Mouse (Mus musculus): ENCODE measurements around the gene Dlx2. TPM values are rescaled to one million over a fixed set of nuclear protein-coding genes. Genes with fewer than 3 reads are reported as not detected.

Gene Dlx2
- polyA plus RNA-seq, 1 experiment from 2014 or later: 6.2 TPM

GRCm38 (mm10) chr2:71522871-71523270 is 23.7 kb downstream of the Dlx2 start:
- peaks cover 99% of the 10 kb centered on the region for H3K27me3 ChIP-seq (ENCODE audit: low read depth, poor library complexity, severe bottlenecking)
- 67% methylated on average over 4 of the region's 4 CpGs for WGBS
- no peak overlapping the region for H3K4me3 ChIP-seq
- DNase-seq (ENCODE audit: low spot score): no peak
- no peaks in the 10 kb centered on the region for H3K36me3 ChIP-seq
- H3K4me1 ChIP-seq: peaks cover 8% of the 10 kb centered on the region
- H3K9me3 ChIP-seq (replicated peaks): no peaks in the 10 kb centered on the region
- no peak overlapping the region for H3K27ac ChIP-seq (replicated peaks)

DNA sequence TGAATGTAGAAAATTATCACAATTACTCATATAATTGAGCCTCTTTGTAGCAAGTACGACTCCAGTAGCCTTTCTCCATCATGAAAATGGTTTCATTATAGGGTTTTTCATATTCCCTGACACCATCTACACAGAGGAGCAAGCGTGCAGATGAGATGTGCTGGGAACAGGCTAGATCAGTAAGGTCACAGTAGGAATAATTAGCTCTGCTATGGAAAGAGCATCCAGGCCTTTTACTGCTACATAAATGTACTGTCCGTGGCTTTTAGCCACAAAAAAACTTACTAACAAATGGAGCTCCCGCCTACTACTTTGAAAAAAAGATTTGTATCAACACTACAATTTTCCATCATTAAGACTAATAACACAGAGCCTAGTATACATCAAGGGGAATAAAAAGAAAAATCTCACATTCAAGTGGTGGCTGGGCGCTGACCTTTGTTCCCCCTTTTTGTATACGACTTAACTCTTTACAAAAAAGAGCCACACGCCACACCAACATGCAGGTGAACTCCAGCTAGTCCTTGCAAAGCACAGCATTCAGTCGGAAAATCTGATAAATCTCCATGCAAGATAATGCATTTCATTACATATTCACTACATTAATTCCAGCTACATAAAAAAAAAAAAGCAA is 29.0 kb downstream of the Dlx2 start:
- no peak for DNase-seq (ENCODE audit: low spot score)
- no peak overlapping the region for H3K4me3 ChIP-seq
- H3K9me3 ChIP-seq (replicated peaks): no peaks in the 10 kb centered on the region
- peaks cover 74% of the 10 kb centered on the region for H3K27me3 ChIP-seq (ENCODE audit: low read depth, poor library complexity, severe bottlenecking)
- peaks cover 38% of the 10 kb centered on the region for H3K4me1 ChIP-seq
- no peaks in the 10 kb centered on the region for H3K36me3 ChIP-seq
- 42% methylated on average over 8 of the region's 8 CpGs for WGBS
- H3K27ac ChIP-seq (replicated peaks): no peak overlapping the region

GRCm38 (mm10) chr2:71516995-71517394 is 29.6 kb downstream of the Dlx2 start:
- Histone ChIP-seq H3K27ac (replicated peaks) (no peak overlapping the region), H3K4me3 (no peak overlapping the region), H3K9me3 (replicated peaks) (no peaks in the 10 kb centered on the region), H3K4me1 (peaks cover 38% of the 10 kb centered on the region), H3K36me3 (no peaks in the 10 kb centered on the region), H3K27me3 (ENCODE audit: low read depth, poor library complexity, severe bottlenecking) (peaks cover 74% of the 10 kb centered on the region)
- WGBS: 38% methylated on average over 4 of the region's 4 CpGs
- DNase-seq (ENCODE audit: low spot score): no peak

- H3K4me1 ChIP-seq: peaks cover 31% of the 10 kb centered on the region
- H3K9me3 ChIP-seq (replicated peaks): no peaks in the 10 kb centered on the region
- no peaks in the 10 kb centered on the region for H3K36me3 ChIP-seq
- 88% methylated on average over 9 of the region's 9 CpGs for whole genome bisulfite sequencing
- H3K27me3 ChIP-seq (ENCODE audit: low read depth, poor library complexity, severe bottlenecking): peaks cover 28% of the 10 kb centered on the region
- no peak overlapping the region for H3K27ac ChIP-seq (replicated peaks)
- DNase-seq (ENCODE audit: low spot score): no peak
- H3K4me3 ChIP-seq: no peak overlapping the region
These were observed 34.2 kb downstream of the Dlx2 start for GRCm38 (mm10) chr2:71512326-71512725.

DNA sequence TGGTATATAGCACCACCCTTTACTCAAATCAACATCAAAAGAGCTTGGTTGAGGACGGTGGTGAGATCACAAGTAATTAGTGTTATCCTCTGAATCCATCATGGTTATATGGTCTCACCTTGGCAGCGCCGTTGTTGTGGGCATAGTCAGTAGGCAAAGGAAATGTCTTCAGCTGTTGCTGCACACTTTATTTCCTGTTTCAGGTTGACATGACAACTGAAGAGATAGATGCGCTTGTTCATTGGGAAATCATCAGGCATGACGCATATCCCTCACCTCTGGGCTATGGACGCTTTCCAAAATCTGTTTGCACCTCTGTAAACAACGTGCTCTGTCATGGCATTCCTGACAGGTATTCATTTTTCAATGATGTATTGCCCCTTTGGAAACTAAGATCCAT is 35.3 kb downstream of the Dlx2 start:
- 94% methylated on average over 7 of the region's 7 CpGs for WGBS
- Histone ChIP-seq H3K36me3 (no peaks in the 10 kb centered on the region), H3K27ac (replicated peaks) (no peak overlapping the region), H3K4me3 (no peak overlapping the region), H3K9me3 (replicated peaks) (no peaks in the 10 kb centered on the region), H3K4me1 (peaks cover 20% of the 10 kb centered on the region), H3K27me3 (ENCODE audit: low read depth, poor library complexity, severe bottlenecking) (peaks cover 26% of the 10 kb centered on the region)
- no peak for DNase-seq (ENCODE audit: low spot score)

DNA sequence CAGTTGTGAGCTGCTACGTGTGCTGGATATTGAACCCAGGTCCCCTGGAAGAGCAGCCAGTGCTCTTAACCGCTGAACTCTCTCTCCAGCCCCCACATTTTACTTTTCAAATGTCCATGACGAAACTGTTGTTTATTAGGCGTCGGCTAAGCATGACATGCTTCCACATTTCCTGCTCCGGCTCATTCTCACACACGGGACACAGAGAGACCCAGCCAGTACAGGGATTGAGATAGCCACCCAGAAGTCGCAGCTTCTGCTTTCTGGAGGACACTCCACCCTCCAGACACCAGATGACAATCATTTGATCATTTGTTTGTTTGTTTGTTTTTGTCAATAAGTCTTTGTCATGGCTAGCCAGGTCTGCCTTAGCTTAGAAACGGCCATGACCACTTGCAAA is 41.7 kb downstream of the Dlx2 start:
- 84% methylated on average over 9 of the region's 9 CpGs for WGBS
- Histone ChIP-seq H3K36me3 (no peaks in the 10 kb centered on the region), H3K9me3 (replicated peaks) (no peaks in the 10 kb centered on the region), H3K4me1 (peaks cover 6% of the 10 kb centered on the region), H3K27me3 (ENCODE audit: low read depth, poor library complexity, severe bottlenecking) (no peaks in the 10 kb centered on the region), H3K4me3 (no peak overlapping the region), H3K27ac (replicated peaks) (no peak overlapping the region)
- no peak for DNase-seq (ENCODE audit: low spot score)

- no peak for DNase-seq (ENCODE audit: low spot score)
- Histone ChIP-seq H3K27ac (replicated peaks) (no peak overlapping the region), H3K4me1 (peaks cover 8% of the 10 kb centered on the region), H3K27me3 (ENCODE audit: low read depth, poor library complexity, severe bottlenecking) (no peaks in the 10 kb centered on the region), H3K36me3 (no peaks in the 10 kb centered on the region), H3K9me3 (replicated peaks) (no peaks in the 10 kb centered on the region), H3K4me3 (no peak overlapping the region)
- WGBS: 83% methylated on average over 16 of the region's 16 CpGs
These were observed 47.0 kb downstream of the Dlx2 start for GRCm38 (mm10) chr2:71499276-71500230.

GRCm38 (mm10) chr2:71497175-71497574 is 49.4 kb downstream of the Dlx2 start:
- no peak for DNase-seq (ENCODE audit: low spot score)
- no peaks in the 10 kb centered on the region for H3K27me3 ChIP-seq (ENCODE audit: low read depth, poor library complexity, severe bottlenecking)
- no peaks in the 10 kb centered on the region for H3K36me3 ChIP-seq
- peaks cover 10% of the 10 kb centered on the region for H3K4me1 ChIP-seq
- no peaks in the 10 kb centered on the region for H3K9me3 ChIP-seq (replicated peaks)
- WGBS: 79% methylated on average over 5 of the region's 5 CpGs
- H3K4me3 ChIP-seq: no peak overlapping the region
- H3K27ac ChIP-seq (replicated peaks): no peak overlapping the region

- H3K36me3 ChIP-seq: no peaks in the 10 kb centered on the region
- no peak for DNase-seq (ENCODE audit: low spot score)
- H3K27ac ChIP-seq (replicated peaks): no peak overlapping the region
- peaks cover 10% of the 10 kb centered on the region for H3K4me1 ChIP-seq
- no peaks in the 10 kb centered on the region for H3K27me3 ChIP-seq (ENCODE audit: low read depth, poor library complexity, severe bottlenecking)
- no peak overlapping the region for H3K4me3 ChIP-seq
- 25% methylated on average over 4 of the region's 4 CpGs for WGBS
- no peaks in the 10 kb centered on the region for H3K9me3 ChIP-seq (replicated peaks)
These were observed 51.6 kb downstream of the Dlx2 start for GRCm38 (mm10) chr2:71494971-71495370.

DNA sequence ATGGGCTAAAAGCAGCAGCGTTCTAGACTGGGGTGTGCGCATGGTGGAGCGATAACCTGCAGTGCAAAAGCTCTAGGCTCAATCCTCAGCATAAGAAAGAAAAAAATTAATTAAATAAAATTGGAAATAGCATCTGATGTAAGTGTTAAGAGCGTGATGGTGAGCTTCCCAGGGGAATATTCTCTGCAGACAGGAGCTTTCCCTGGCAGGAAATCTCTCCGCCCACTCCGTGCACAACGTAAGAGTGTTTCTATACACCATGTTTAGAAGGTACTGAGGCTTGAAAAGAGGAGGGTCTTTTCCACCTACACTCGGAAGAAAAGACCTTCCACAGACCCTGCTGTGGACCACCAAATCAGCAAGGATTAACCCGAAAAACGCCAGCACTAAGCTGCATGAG is 52.1 kb downstream of the Dlx2 start:
- Histone ChIP-seq H3K36me3 (no peaks in the 10 kb centered on the region), H3K9me3 (replicated peaks) (no peaks in the 10 kb centered on the region), H3K27me3 (ENCODE audit: low read depth, poor library complexity, severe bottlenecking) (no peaks in the 10 kb centered on the region), H3K4me3 (no peak overlapping the region), H3K27ac (replicated peaks) (no peak overlapping the region), H3K4me1 (peaks cover 10% of the 10 kb centered on the region)
- DNase-seq (ENCODE audit: low spot score): no peak
- WGBS: 60% methylated on average over 10 of the region's 10 CpGs

Other genes starting within 250 kb of the Dlx2 start
- 30.0 and 35.2 TPM in 2 replicates for gene Slc25a12, start 179.0 kb downstream of the Dlx2 start, polyA plus RNA-seq (2016; fragmentation: Nextera tagmentation; extraction: Ambion mirVana)
- 203 and 243 TPM in 2 replicates for gene Hat1, start 157.8 kb downstream of the Dlx2 start, polyA plus RNA-seq (2016; fragmentation: Nextera tagmentation; extraction: Ambion mirVana)
- gene Metap1d, start 93.5 kb downstream of the Dlx2 start, polyA plus RNA-seq (2016; fragmentation: Nextera tagmentation; extraction: Ambion mirVana): 26.6 and 28.2 TPM in 2 replicates
- 12.2 and 22.4 TPM in 2 replicates for gene Dlx1, start 18.6 kb downstream of the Dlx2 start, polyA plus RNA-seq (2016; fragmentation: Nextera tagmentation; extraction: Ambion mirVana)
- 25.3 and 34.3 TPM in 2 replicates for gene Itga6, start 198.9 kb upstream of the Dlx2 start, polyA plus RNA-seq (2016; fragmentation: Nextera tagmentation; extraction: Ambion mirVana)